Mouse (Mus musculus): Measurements from ENCODE around the gene Sirt6.

Sirt6 gene

GRCm38 (mm10) chr10:81623441-81623840 lies 4.2 kb downstream of the Sirt6 start:
- DNase-seq, result no peak

GRCm38 (mm10) chr10:81620786-81621185 lies 6.8 kb downstream of the Sirt6 start:
- no peak for DNase-seq

- no peak for DNase-seq
These were observed 7.6 kb downstream of the Sirt6 start for GRCm38 (mm10) chr10:81619976-81620375.

GRCm38 (mm10) chr10:81615486-81615885 lies 12.1 kb downstream of the Sirt6 start:
- no peak for DNase-seq

GRCm38 (mm10) chr10:81612779-81613178 lies 14.8 kb downstream of the Sirt6 start:
- no peak for DNase-seq

- no peak for DNase-seq
These were observed 19.3 kb downstream of the Sirt6 start for GRCm38 (mm10) chr10:81608308-81608707.

- DNase-seq, result peak; percentile 84 to 88
These were observed 21.4 kb downstream of the Sirt6 start, which contains the start of gene BC025920 for GRCm38 (mm10) chr10:81605974-81606751. Gene BC025920 (plus strand): TSS chr10:81606270.

GRCm38 (mm10) chr10:81605666-81605973 lies 22.0 kb downstream of the Sirt6 start:
- no peak for DNase-seq

- peak; percentile 67 to 81 for DNase-seq
These were observed 22.5 kb downstream of the Sirt6 start for GRCm38 (mm10) chr10:81604968-81605665.

GRCm38 (mm10) chr10:81604019-81604967 lies 23.3 kb downstream of the Sirt6 start:
- no peak for DNase-seq

GRCm38 (mm10) chr10:81602741-81603151 lies 24.9 kb downstream of the Sirt6 start:
- DNase-seq, result no peak

GRCm38 (mm10) chr10:81601396-81601905 lies 26.1 kb downstream of the Sirt6 start:
- no peak for DNase-seq

GRCm38 (mm10) chr10:81600738-81601203 lies 26.8 kb downstream of the Sirt6 start, which contains the start of gene Tle6:
Gene Tle6 (minus strand): TSS chr10:81601073.
- DNase-seq, result peak; percentile 84 to 89

GRCm38 (mm10) chr10:81600096-81600495 lies 27.5 kb downstream of the Sirt6 start:
- DNase-seq, result no peak

- no peak for DNase-seq
These were observed 28.0 kb downstream of the Sirt6 start for GRCm38 (mm10) chr10:81599630-81600029.

GRCm38 (mm10) chr10:81598871-81599270 lies 28.7 kb downstream of the Sirt6 start:
- DNase-seq, result no peak

GRCm38 (mm10) chr10:81598342-81598741 lies 29.3 kb downstream of the Sirt6 start:
- no peak for DNase-seq

- no peak for DNase-seq
These were observed 30.3 kb downstream of the Sirt6 start for GRCm38 (mm10) chr10:81597137-81597950.

GRCm38 (mm10) chr10:81596611-81597010 lies 31.0 kb downstream of the Sirt6 start:
- no peak for DNase-seq

GRCm38 (mm10) chr10:81595599-81595998 lies 32.0 kb downstream of the Sirt6 start:
- no peak for DNase-seq

- no peak for DNase-seq
These were observed 33.7 kb downstream of the Sirt6 start for GRCm38 (mm10) chr10:81593935-81594334.

GRCm38 (mm10) chr10:81593223-81593622 lies 34.4 kb downstream of the Sirt6 start:
- DNase-seq, result no peak

All from spleen, adult 18-20 months (tissue).